11 mouse cellular contexts compared by ENCODE assay signal in the genomic region with DNA sequence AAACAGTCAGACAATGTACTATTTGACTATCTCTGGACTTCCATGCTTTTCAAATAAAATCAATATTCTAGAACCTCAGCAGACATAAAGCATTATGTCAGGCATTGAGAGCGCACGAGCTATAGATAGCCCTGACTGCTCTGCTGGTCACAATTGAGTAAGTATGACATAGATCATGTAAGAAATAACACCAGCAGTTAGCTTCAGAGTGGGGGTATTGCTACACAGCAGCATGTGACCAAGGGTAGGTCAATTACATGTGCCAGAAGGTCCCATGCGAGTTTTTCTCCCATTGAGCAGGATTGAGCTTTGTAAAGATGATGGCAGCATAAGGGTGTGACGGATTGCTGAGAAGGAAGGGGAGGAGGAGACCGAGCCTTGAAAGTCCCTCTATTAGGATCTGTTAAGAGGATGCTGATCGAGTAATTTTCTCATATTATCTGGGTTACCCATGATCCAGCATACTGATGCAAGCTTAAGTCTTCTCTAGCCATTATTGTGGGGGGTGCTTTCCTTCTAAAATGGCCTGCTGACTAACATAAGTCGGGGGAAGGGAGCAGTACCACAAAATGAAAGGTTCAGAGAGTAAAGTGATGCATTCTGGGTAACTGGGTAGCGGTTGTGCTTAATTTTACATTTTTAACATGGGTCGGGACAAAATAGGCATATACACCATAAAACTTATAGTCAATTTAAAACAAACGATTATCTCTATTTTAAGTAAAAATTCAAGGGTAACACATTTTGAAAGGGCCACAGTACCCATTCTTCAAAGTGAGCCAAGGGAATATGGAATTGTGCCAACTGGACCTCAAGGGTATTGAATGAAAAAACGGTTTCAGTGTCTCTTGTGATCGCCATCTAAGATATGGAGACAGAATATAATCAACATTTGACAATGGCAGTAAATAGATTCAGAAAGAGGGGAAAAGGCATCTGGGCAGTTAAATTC. TPM values are rescaled to one million over a fixed set of nuclear protein-coding genes. Genes with fewer than 3 reads are reported as not detected.
A peak's percentile ranks its signal among the peaks of the same experiment; 100 is the strongest.
DNase-seq lines count a peak whose midpoint lies in the region; ATAC-seq and TF ChIP-seq lines count a peak whose summit lies in the region.
"Had no signal": no experiment of that assay in that cellular context is flagged by ENCODE, and none has a peak within 500 bp of the region (broad histone marks: within the 10 kb centered on the region; RNA-seq: fewer than 3 reads in every experiment).

No protein-coding gene starts in this region.

- peak overlapping the region; percentile 93 for H3K27ac ChIP-seq in kidney, adult 2 months (ENCODE audit: insufficient read depth, low read depth, low read length)
- H3K27ac ChIP-seq in stomach, embryonic 15.5 days, result no peak overlapping the region
- H3K27ac ChIP-seq in stomach, postnatal 0 days (replicated peaks), result no peak overlapping the region
- H3K27ac ChIP-seq in liver, embryonic 16.5 days (ENCODE audit: low read length), result no peak overlapping the region
- H3K27ac ChIP-seq: embryonic facial prominence, embryonic 15.5 days; hindbrain, postnatal 0 days; limb, embryonic 13.5 days had no signal

- TF ChIP-seq EP300 in stomach, postnatal 0 days (optimal IDR thresholded peaks at IDR 0.05), result no peak

- no peak overlapping the region for H3K4me3 ChIP-seq in kidney, adult 2 months (ENCODE audit: insufficient read depth, low read depth, low read length)
- H3K4me3 ChIP-seq in stomach, embryonic 15.5 days (replicated peaks), result no peak overlapping the region
- no peak overlapping the region for H3K4me3 ChIP-seq in stomach, postnatal 0 days (ENCODE audit: low read depth, low read length)
- H3K4me3 ChIP-seq in liver, embryonic 16.5 days (ENCODE audit: low read depth, low read length), result peak overlapping the region; percentile 43
- H3K4me3 ChIP-seq: embryonic facial prominence, embryonic 15.5 days; limb, embryonic 13.5 days had no signal

- ATAC-seq in stomach, embryonic 15.5 days (ENCODE audit: insufficient read depth, low FRiP score, low read depth), result 0 out of 2 replicates have a peak, but pooled peaks have one; percentile 31
- no peak for ATAC-seq in stomach, postnatal 0 days (ENCODE audit: low FRiP score, low TSS enrichment)
- peak; percentile 41; the same call in 1 of the 2 replicates for ATAC-seq in liver, embryonic 16.5 days (ENCODE audit: low read depth)
- ATAC-seq: hindbrain, postnatal 0 days had no signal

- H3K4me1 ChIP-seq in kidney, adult 2 months (ENCODE audit: control insufficient read depth, insufficient read depth, low read length), result peaks cover 13% of the 10 kb centered on the region
- H3K4me1 ChIP-seq in stomach, embryonic 15.5 days, result no peaks in the 10 kb centered on the region
- no peaks in the 10 kb centered on the region for H3K4me1 ChIP-seq in stomach, postnatal 0 days (replicated peaks; ENCODE audit: control insufficient read depth, insufficient read depth)
- H3K4me1 ChIP-seq in liver, embryonic 16.5 days (ENCODE audit: control insufficient read depth, low read depth, low read length), result no peaks in the 10 kb centered on the region; the same call in none of the 2 replicates
- H3K4me1 ChIP-seq: embryonic facial prominence, embryonic 15.5 days; limb, embryonic 13.5 days had no signal

- H3K9ac ChIP-seq in stomach, embryonic 15.5 days, result no peak overlapping the region
- no peak overlapping the region for H3K9ac ChIP-seq in stomach, postnatal 0 days (ENCODE audit: low read length)
- H3K9ac ChIP-seq in liver, embryonic 16.5 days (ENCODE audit: low read depth, low read length), result no peak overlapping the region
- H3K9ac ChIP-seq: embryonic facial prominence, embryonic 15.5 days; limb, embryonic 13.5 days had no signal

- no peaks in the 10 kb centered on the region for H3K9me3 ChIP-seq in stomach, embryonic 15.5 days
- no peaks in the 10 kb centered on the region for H3K9me3 ChIP-seq in stomach, postnatal 0 days (ENCODE audit: control insufficient read depth, low read length)
- H3K9me3 ChIP-seq in liver, embryonic 16.5 days (replicated peaks; ENCODE audit: control insufficient read depth, low read length), result no peaks in the 10 kb centered on the region
- H3K9me3 ChIP-seq: embryonic facial prominence, embryonic 15.5 days; limb, embryonic 13.5 days had no signal

- TF ChIP-seq POLR2A in kidney, adult 2 months (IDR thresholded peaks at IDR 0.05; ENCODE audit: low read depth, low read length), result no peak

- 68% methylated on average over 12 of the region's 12 CpGs for WGBS in kidney, adult 2 months
- 81% methylated on average over 12 of the region's 12 CpGs for WGBS in stomach, embryonic 15.5 days
- WGBS in stomach, postnatal 0 days, result 79% methylated on average over 12 of the region's 12 CpGs
- WGBS in liver, embryonic 16.5 days (ENCODE audit: insufficient replicate concordance), result 67% methylated on average over 12 of the region's 12 CpGs

- no peaks in the 10 kb centered on the region for H3K36me3 ChIP-seq in kidney, adult 2 months (ENCODE audit: control insufficient read depth, insufficient read depth, low read length)
- no peaks in the 10 kb centered on the region for H3K36me3 ChIP-seq in stomach, embryonic 15.5 days
- no peaks in the 10 kb centered on the region for H3K36me3 ChIP-seq in stomach, postnatal 0 days (ENCODE audit: control insufficient read depth, insufficient read depth, low read length)
- no peaks in the 10 kb centered on the region for H3K36me3 ChIP-seq in liver, embryonic 16.5 days (ENCODE audit: control insufficient read depth, insufficient read depth)
- H3K36me3 ChIP-seq: embryonic facial prominence, embryonic 15.5 days had no signal

- H3K27me3 ChIP-seq in kidney, adult 2 months (replicated peaks; ENCODE audit: control insufficient read depth, insufficient read depth, low read length), result no peaks in the 10 kb centered on the region
- no peaks in the 10 kb centered on the region for H3K27me3 ChIP-seq in stomach, embryonic 15.5 days (replicated peaks)
- no peaks in the 10 kb centered on the region for H3K27me3 ChIP-seq in stomach, postnatal 0 days (ENCODE audit: control insufficient read depth, insufficient read depth, low read length)
- no peaks in the 10 kb centered on the region for H3K27me3 ChIP-seq in liver, embryonic 16.5 days (ENCODE audit: control insufficient read depth, insufficient read depth, low read depth, low read length)
- H3K27me3 ChIP-seq: embryonic facial prominence, embryonic 15.5 days; limb, embryonic 13.5 days had no signal

- no peak for TF ChIP-seq CTCF in kidney, adult 2 months (conservative IDR thresholded peaks at IDR 0.05; ENCODE audit: insufficient read depth, insufficient read length, low read depth, low read length)
- no peak for TF ChIP-seq CTCF in stomach, postnatal 0 days (IDR thresholded peaks at IDR 0.05; ENCODE audit: low read depth)

- H3K4me2 ChIP-seq in stomach, embryonic 15.5 days, result no peak overlapping the region; the same call in 1 of the 2 replicates
- H3K4me2 ChIP-seq in stomach, postnatal 0 days (replicated peaks; ENCODE audit: low read depth), result no peak overlapping the region
- peak overlapping the region; percentile 54 for H3K4me2 ChIP-seq in liver, embryonic 16.5 days (ENCODE audit: low read depth, low read length)
- H3K4me2 ChIP-seq: embryonic facial prominence, embryonic 15.5 days; limb, embryonic 13.5 days had no signal

- no peak for DNase-seq in kidney, adult 2 months
- DNase-seq in kidney, postnatal 14 days, result no peak
- DNase-seq in stomach, postnatal 0 days (ENCODE audit: low spot score), result no peak
- DNase-seq in urinary bladder, postnatal 4 days (ENCODE audit: low spot score in 2 of 2), result no peak
- DNase-seq in left cerebral cortex, adult 18-20 months (ENCODE audit: low spot score in 2 of 2), result no peak
- DNase-seq in spleen, postnatal 36 days (ENCODE audit: low spot score in 2 of 2), result no peak

RNA-seq across cellular contexts. Expression of a gene that starts 21.5 kb away (rescaled TPM):
- 7.6 and 8.3 TPM in 2 replicates for polyA plus RNA-seq in kidney, adult 2 months (2012; rRNA removed)
- 8.9 and 9.0 TPM in 2 replicates for polyA plus RNA-seq in stomach, embryonic 15.5 days (2015; fragmentation: Nextera tagmentation; extraction: Ambion mirVana)
- polyA plus RNA-seq in stomach, postnatal 0 days (2015; fragmentation: Nextera tagmentation; extraction: Ambion mirVana), result 3.3 and 4.4 TPM in 2 replicates
- 0.74 and 0.88 TPM in 2 replicates for polyA plus RNA-seq in liver, embryonic 16.5 days (2015; fragmentation: Nextera tagmentation; extraction: Ambion mirVana)
- 10 to 100 TPM; 13.5 to 13.9 TPM for total RNA-seq in left cerebral cortex, adult 18-20 months (2021)

RNA-seq across cellular contexts. Expression of a gene that starts 21.7 kb away (rescaled TPM):
- 970 and 1,136 TPM in 2 replicates for polyA plus RNA-seq in kidney, adult 2 months (2012; rRNA removed)
- 432 and 460 TPM in 2 replicates for polyA plus RNA-seq in stomach, embryonic 15.5 days (2015; fragmentation: Nextera tagmentation; extraction: Ambion mirVana)
- 408 and 413 TPM in 2 replicates for polyA plus RNA-seq in stomach, postnatal 0 days (2015; fragmentation: Nextera tagmentation; extraction: Ambion mirVana)
- polyA plus RNA-seq in liver, embryonic 16.5 days (2015; fragmentation: Nextera tagmentation; extraction: Ambion mirVana), result 204 and 208 TPM in 2 replicates
- 100 to 1,000 TPM; 860 to 910 TPM for total RNA-seq in left cerebral cortex, adult 18-20 months (2021)
